ENCODE assay signal across 9 mouse cellular contexts in genomic region chr11:100004846-100005245, GRCm38 (mm10). TPM values are rescaled to one million over a fixed set of nuclear protein-coding genes. Genes with fewer than 3 reads are reported as not detected.
DNase-seq lines count a peak whose midpoint lies in the region; ATAC-seq and TF ChIP-seq lines count a peak whose summit lies in the region.
"Had no signal": no experiment of that assay in that cellular context is flagged by ENCODE, and none has a peak within 500 bp of the region (broad histone marks: within the 10 kb centered on the region; RNA-seq: fewer than 3 reads in every experiment).

No protein-coding gene starts in this region.

- in situ Hi-C loops in CH12.LX (cut with MboI; ENCODE audit: low pct_ligation_motif_present, low pct_unique_long_range_greater_than_20kb, low sequenced_read_pairs): loop anchor here (10.0 kb wide), 1 partner anchor 540 kb away; no protein-coding TSS in a partner anchor

- H3K27me3 ChIP-seq in hindbrain, embryonic 11.5 days (ENCODE audit: control insufficient read depth, insufficient read depth, low read length): no peaks in the 10 kb centered on the region
- no peaks in the 10 kb centered on the region for H3K27me3 ChIP-seq in hindbrain, embryonic 12.5 days
- peaks cover 44% of the 10 kb centered on the region for H3K27me3 ChIP-seq in CH12.LX (replicated peaks)
- no peaks in the 10 kb centered on the region for H3K27me3 ChIP-seq in embryonic facial prominence, embryonic 14.5 days (replicated peaks; ENCODE audit: control insufficient read depth, insufficient read depth, low read length)
- no peaks in the 10 kb centered on the region for H3K27me3 ChIP-seq in forebrain, embryonic 11.5 days (ENCODE audit: control insufficient read depth, insufficient read depth, low read length)

- H3K4me2 ChIP-seq in hindbrain, embryonic 11.5 days (replicated peaks; ENCODE audit: low read depth, low read length): no peak overlapping the region
- no peak overlapping the region for H3K4me2 ChIP-seq in hindbrain, embryonic 12.5 days (replicated peaks)
- H3K4me2 ChIP-seq in CH12.LX (ENCODE audit: insufficient read depth, low read depth, poor library complexity, severe bottlenecking): no peak overlapping the region
- H3K4me2 ChIP-seq in embryonic facial prominence, embryonic 14.5 days (ENCODE audit: low read depth, low read length): no peak overlapping the region
- H3K4me2 ChIP-seq in forebrain, embryonic 11.5 days (ENCODE audit: low read depth, low read length, severe bottlenecking): no peak overlapping the region

- H3K9ac ChIP-seq in hindbrain, embryonic 11.5 days (ENCODE audit: low read depth, low read length): no peak overlapping the region
- H3K9ac ChIP-seq in hindbrain, embryonic 12.5 days: no peak overlapping the region
- H3K9ac ChIP-seq in CH12.LX (ENCODE audit: insufficient read depth, low read depth): no peak overlapping the region
- H3K9ac ChIP-seq in embryonic facial prominence, embryonic 14.5 days (ENCODE audit: low read depth, low read length): no peak overlapping the region
- H3K9ac ChIP-seq in forebrain, embryonic 11.5 days (ENCODE audit: low read length): no peak overlapping the region

- H3K4me3 ChIP-seq in hindbrain, embryonic 11.5 days (ENCODE audit: low read depth, low read length): no peak overlapping the region
- no peak overlapping the region for H3K4me3 ChIP-seq in hindbrain, embryonic 12.5 days
- H3K4me3 ChIP-seq in CH12.LX (replicated peaks in 1 of 3; ENCODE audit: low read depth in 2 of 3, low read length in 2 of 3, poor library complexity in 1 of 3): no peak overlapping the region
- H3K4me3 ChIP-seq in embryonic facial prominence, embryonic 14.5 days (ENCODE audit: low read depth, low read length): no peak overlapping the region
- H3K4me3 ChIP-seq in forebrain, embryonic 11.5 days (ENCODE audit: low read depth, low read length): no peak overlapping the region
- H3K4me3 ChIP-seq: erythroblast, embryonic 14.5 days had no signal

- 30% methylated on average over 6 of the region's 6 CpGs for WGBS in hindbrain, embryonic 11.5 days
- whole genome bisulfite sequencing in hindbrain, embryonic 12.5 days: 36% methylated on average over 6 of the region's 6 CpGs
- WGBS in embryonic facial prominence, embryonic 14.5 days: 22% methylated on average over 6 of the region's 6 CpGs
- 30% methylated on average over 6 of the region's 6 CpGs for WGBS in forebrain, embryonic 11.5 days

- DNase-seq in hindbrain, embryonic 11.5 days (ENCODE audit: low spot score): peak; percentile 66
- peak; percentile 54 for DNase-seq in CH12.LX (ENCODE audit: extremely low read depth)
- DNase-seq in adrenal gland, postnatal 10 days: peak; percentile 63
- peak; percentile 52 for DNase-seq in embryonic facial prominence, embryonic 14.5 days (ENCODE audit: low spot score)
- peak; percentile 59 for DNase-seq in layer of hippocampus, adult 9-10 months (ENCODE audit: low spot score)
- DNase-seq in mesoderm, embryonic 11.5 days (ENCODE audit: low read depth, low spot score): peak; percentile 53
- no peak for DNase-seq in forebrain, embryonic 11.5 days (ENCODE audit: low spot score)

- no peak for ATAC-seq in hindbrain, embryonic 11.5 days (ENCODE audit: low FRiP score)
- ATAC-seq in hindbrain, embryonic 12.5 days (ENCODE audit: low FRiP score): no peak
- no peak for ATAC-seq in embryonic facial prominence, embryonic 14.5 days (ENCODE audit: low read depth)
- no peak for ATAC-seq in forebrain, embryonic 11.5 days (replicated peaks; ENCODE audit: low FRiP score)

- H3K27ac ChIP-seq in hindbrain, embryonic 11.5 days (ENCODE audit: low read depth, low read length): no peak overlapping the region
- H3K27ac ChIP-seq in hindbrain, embryonic 12.5 days: no peak overlapping the region
- no peak overlapping the region for H3K27ac ChIP-seq in CH12.LX (ENCODE audit: insufficient read depth, low read depth)
- H3K27ac ChIP-seq in embryonic facial prominence, embryonic 14.5 days (replicated peaks; ENCODE audit: low read depth, low read length): no peak overlapping the region
- no peak overlapping the region for H3K27ac ChIP-seq in forebrain, embryonic 11.5 days (ENCODE audit: low read depth, low read length)

- dilution Hi-C loops in CH12.LX (cut with MboI; ENCODE audit: extremely low pct_ligation_motif_present, extremely low pct_unique_long_range_greater_than_20kb, low sequenced_read_pairs): no loop called here

- no peak for TF ChIP-seq EP300 in CH12.LX (IDR thresholded peaks at IDR 0.05; ENCODE audit: low read length)

- H3K9me3 ChIP-seq in hindbrain, embryonic 11.5 days (ENCODE audit: control insufficient read depth, low read length): no peaks in the 10 kb centered on the region
- H3K9me3 ChIP-seq in hindbrain, embryonic 12.5 days (replicated peaks): no peaks in the 10 kb centered on the region
- H3K9me3 ChIP-seq in CH12.LX (replicated peaks; ENCODE audit: low read length): peaks cover 6% of the 10 kb centered on the region
- H3K9me3 ChIP-seq in embryonic facial prominence, embryonic 14.5 days (ENCODE audit: control insufficient read depth, low read length): no peaks in the 10 kb centered on the region
- H3K9me3 ChIP-seq in forebrain, embryonic 11.5 days (ENCODE audit: control insufficient read depth, low read length): no peaks in the 10 kb centered on the region; the same call in 1 of the 2 replicates

- H3K79me2 ChIP-seq in CH12.LX (replicated peaks; ENCODE audit: control insufficient read depth, extremely low read depth, insufficient read depth, poor library complexity, severe bottlenecking): no peaks in the 10 kb centered on the region; the same call in 1 of the 2 replicates

- TF ChIP-seq RAD21 in CH12.LX (IDR thresholded peaks at IDR 0.05; ENCODE audit: low read depth, low read length): peak; percentile 96

- peak; percentile 93 to 94 for TF ChIP-seq CTCF in CH12.LX (conservative IDR thresholded peaks at IDR 0.05 in 1 of 2, IDR thresholded peaks at IDR 0.05 in 1 of 2; ENCODE audit: low read depth in 2 of 2, low read length in 2 of 2)

- no peak for TF ChIP-seq POLR2A in CH12.LX (IDR thresholded peaks at IDR 0.05; ENCODE audit: low read depth, low read length)

- H3K36me3 ChIP-seq in hindbrain, embryonic 11.5 days (ENCODE audit: control insufficient read depth, insufficient read depth, low read length): no peaks in the 10 kb centered on the region
- no peaks in the 10 kb centered on the region for H3K36me3 ChIP-seq in hindbrain, embryonic 12.5 days
- no peaks in the 10 kb centered on the region for H3K36me3 ChIP-seq in CH12.LX (replicated peaks in 1 of 2; ENCODE audit: control insufficient read depth in 1 of 2, insufficient read depth in 1 of 2, low read length in 1 of 2)
- no peaks in the 10 kb centered on the region for H3K36me3 ChIP-seq in embryonic facial prominence, embryonic 14.5 days (ENCODE audit: control insufficient read depth, insufficient read depth, low read length)
- no peaks in the 10 kb centered on the region for H3K36me3 ChIP-seq in forebrain, embryonic 11.5 days (ENCODE audit: control insufficient read depth, insufficient read depth, low read length)

- no peaks in the 10 kb centered on the region for H3K4me1 ChIP-seq in hindbrain, embryonic 11.5 days (replicated peaks; ENCODE audit: control insufficient read depth, insufficient read depth, low read length)
- H3K4me1 ChIP-seq in hindbrain, embryonic 12.5 days: no peaks in the 10 kb centered on the region
- H3K4me1 ChIP-seq in CH12.LX (ENCODE audit: control insufficient read depth in 1 of 2, insufficient read depth in 2 of 2): no peaks in the 10 kb centered on the region
- no peaks in the 10 kb centered on the region; the same call in 1 of the 2 replicates for H3K4me1 ChIP-seq in embryonic facial prominence, embryonic 14.5 days (ENCODE audit: control insufficient read depth, insufficient read depth, low read length)
- no peaks in the 10 kb centered on the region for H3K4me1 ChIP-seq in forebrain, embryonic 11.5 days (replicated peaks; ENCODE audit: control insufficient read depth, insufficient read depth, low read length)

RNA-seq across cellular contexts. Expression of gene Krtap17-1, which starts 11.1 kb away (rescaled TPM):
- polyA plus RNA-seq in hindbrain, embryonic 11.5 days (2014; fragmentation: Nextera tagmentation; extraction: Ambion mirVana): 0.23 TPM in 1 of 2 replicates, not detected in the other
- not detected in 2 replicates for polyA plus RNA-seq in hindbrain, embryonic 12.5 days (2016; fragmentation: Nextera tagmentation; extraction: Ambion mirVana)
- total RNA-seq in CH12.LX (2012; rRNA removed) (not detected in 2 replicates), CH12.LX (2014; rRNA removed) (not detected in 2 replicates)
- not detected in 2 replicates for polyA plus RNA-seq in CH12.LX (2012; ENCODE audit: insufficient read length, low read depth)
- not detected for total RNA-seq in adrenal gland, postnatal 10 days (2021)
- 0.38 and 0.63 TPM in 2 replicates for polyA plus RNA-seq in embryonic facial prominence, embryonic 14.5 days (2014; fragmentation: Nextera tagmentation; extraction: Ambion mirVana)
- polyA plus RNA-seq in forebrain, embryonic 11.5 days (2014; fragmentation: Nextera tagmentation; extraction: Ambion mirVana): not detected in 2 replicates
- polyA plus RNA-seq: erythroblast, embryonic 14.5 days had no signal

RNA-seq across cellular contexts. Expression of gene Krt33a, which starts 11.2 kb away (rescaled TPM):
- not detected in 2 replicates for polyA plus RNA-seq in hindbrain, embryonic 11.5 days (2014; fragmentation: Nextera tagmentation; extraction: Ambion mirVana)
- not detected in 2 replicates for polyA plus RNA-seq in hindbrain, embryonic 12.5 days (2016; fragmentation: Nextera tagmentation; extraction: Ambion mirVana)
- not detected in 2 replicates for total RNA-seq in CH12.LX (2012; rRNA removed)
- total RNA-seq in CH12.LX (2014; rRNA removed): not detected in 2 replicates
- polyA plus RNA-seq in CH12.LX (2012; ENCODE audit: insufficient read length, low read depth): not detected in 2 replicates
- total RNA-seq in adrenal gland, postnatal 10 days (2021): not detected
- polyA plus RNA-seq in embryonic facial prominence, embryonic 14.5 days (2014; fragmentation: Nextera tagmentation; extraction: Ambion mirVana): 0.20 and 0.54 TPM in 2 replicates
- not detected in 2 replicates for polyA plus RNA-seq in forebrain, embryonic 11.5 days (2014; fragmentation: Nextera tagmentation; extraction: Ambion mirVana)
- polyA plus RNA-seq: erythroblast, embryonic 14.5 days had no signal

RNA-seq across cellular contexts. Expression of gene Krtap16-1, which starts 18.4 kb away (rescaled TPM):
- not detected in 2 replicates for polyA plus RNA-seq in hindbrain, embryonic 11.5 days (2014; fragmentation: Nextera tagmentation; extraction: Ambion mirVana)
- not detected in 2 replicates for polyA plus RNA-seq in hindbrain, embryonic 12.5 days (2016; fragmentation: Nextera tagmentation; extraction: Ambion mirVana)
- not detected in 2 replicates for total RNA-seq in CH12.LX (2012; rRNA removed)
- total RNA-seq in CH12.LX (2014; rRNA removed): not detected in 2 replicates
- polyA plus RNA-seq in CH12.LX (2012; ENCODE audit: insufficient read length, low read depth): not detected in 2 replicates
- total RNA-seq in adrenal gland, postnatal 10 days (2021): not detected
- 0.26 TPM in 1 of 2 replicates, not detected in the other for polyA plus RNA-seq in embryonic facial prominence, embryonic 14.5 days (2014; fragmentation: Nextera tagmentation; extraction: Ambion mirVana)
- not detected in 2 replicates for polyA plus RNA-seq in forebrain, embryonic 11.5 days (2014; fragmentation: Nextera tagmentation; extraction: Ambion mirVana)
- polyA plus RNA-seq: erythroblast, embryonic 14.5 days had no signal

RNA-seq across cellular contexts. Expression of gene Krt33b, which starts 24.8 kb away (rescaled TPM):
- not detected in 2 replicates for polyA plus RNA-seq in hindbrain, embryonic 11.5 days (2014; fragmentation: Nextera tagmentation; extraction: Ambion mirVana)
- 0.14 TPM in 1 of 2 replicates, not detected in the other for polyA plus RNA-seq in hindbrain, embryonic 12.5 days (2016; fragmentation: Nextera tagmentation; extraction: Ambion mirVana)
- not detected in 2 replicates for total RNA-seq in CH12.LX (2012; rRNA removed)
- not detected in 2 replicates for total RNA-seq in CH12.LX (2014; rRNA removed)
- not detected in 2 replicates for polyA plus RNA-seq in CH12.LX (2012; ENCODE audit: insufficient read length, low read depth)
- total RNA-seq in adrenal gland, postnatal 10 days (2021): not detected
- polyA plus RNA-seq in embryonic facial prominence, embryonic 14.5 days (2014; fragmentation: Nextera tagmentation; extraction: Ambion mirVana): 0.96 and 1.3 TPM in 2 replicates
- polyA plus RNA-seq in forebrain, embryonic 11.5 days (2014; fragmentation: Nextera tagmentation; extraction: Ambion mirVana): not detected in 2 replicates
- polyA plus RNA-seq: erythroblast, embryonic 14.5 days had no signal

RNA-seq across cellular contexts. Expression of gene Krtap29-1, which starts 26.0 kb away (rescaled TPM):
- not detected in 2 replicates for polyA plus RNA-seq in hindbrain, embryonic 11.5 days (2014; fragmentation: Nextera tagmentation; extraction: Ambion mirVana)
- polyA plus RNA-seq in hindbrain, embryonic 12.5 days (2016; fragmentation: Nextera tagmentation; extraction: Ambion mirVana): not detected in 2 replicates
- not detected in 2 replicates for total RNA-seq in CH12.LX (2012; rRNA removed)
- total RNA-seq in CH12.LX (2014; rRNA removed): not detected in 2 replicates
- not detected in 2 replicates for polyA plus RNA-seq in CH12.LX (2012; ENCODE audit: insufficient read length, low read depth)
- not detected for total RNA-seq in adrenal gland, postnatal 10 days (2021)
- not detected in 2 replicates for polyA plus RNA-seq in embryonic facial prominence, embryonic 14.5 days (2014; fragmentation: Nextera tagmentation; extraction: Ambion mirVana)
- not detected in 2 replicates for polyA plus RNA-seq in forebrain, embryonic 11.5 days (2014; fragmentation: Nextera tagmentation; extraction: Ambion mirVana)
- polyA plus RNA-seq: erythroblast, embryonic 14.5 days had no signal
